Mouse (Mus musculus) hindbrain, embryonic 10.5 days (tissue): Measurements from ENCODE around the gene 1700080E11Rik. TPM values are rescaled to one million over a fixed set of nuclear protein-coding genes. Genes with fewer than 3 reads are reported as not detected.
A peak's percentile ranks its signal among the peaks of the same experiment; 100 is the strongest.
"Not testable (repeated sequence)": the region's sequence is repeated elsewhere in the genome, so short reads cannot be mapped to it uniquely, and the experiment has no call there.

Experiments
- DNase-seq: peaks from one replicate; pipeline ENCODE4 v3.0.0-alpha.2; 2017; ENCODE audit warnings: low spot score
- H3K27ac ChIP-seq: fragments of 300-500 bp; sonication (generic); 2 replicates; pipeline ENCODE4 v1.5.1; 2016; ENCODE audit warnings: mild to moderate bottlenecking, moderate library complexity
- H3K27me3 ChIP-seq: fragments of 300-500 bp; sonication (generic); 2 replicates; pipeline ENCODE4 v1.6.1; 2016; ENCODE audit warnings: mild to moderate bottlenecking; ENCODE audit not compliant: poor library complexity, insufficient read depth, severe bottlenecking
- H3K36me3 ChIP-seq: fragments of 300-500 bp; sonication (generic); 2 replicates; pipeline ENCODE4 v1.6.1; 2016; ENCODE audit warnings: mild to moderate bottlenecking, moderate library complexity
- H3K4me1 ChIP-seq: fragments of 300-500 bp; sonication (generic); replicated peaks from 2 replicates; pipeline ENCODE4 v1.6.1; 2016; ENCODE audit warnings: mild to moderate bottlenecking
- H3K4me3 ChIP-seq: fragments of 300-500 bp; sonication (generic); 2 replicates; pipeline ENCODE4 v1.5.1; 2016; ENCODE audit warnings: mild to moderate bottlenecking, moderate library complexity
- H3K9me3 ChIP-seq: fragments of 300-500 bp; sonication (generic); 2 replicates; pipeline ENCODE4 v1.6.1; 2016; ENCODE audit warnings: mild to moderate bottlenecking, moderate library complexity
- WGBS: fragments of 180-500 bp; shearing (Covaris S2); methylation state at CpG from one replicate; pipeline ENCODE4 v1.1.7; 2016; 5-methylcytosine and 5-hydroxymethylcytosine counted together
- polyA plus RNA-seq: library from polyadenylated mRNA; unstranded; fragments of >200 nt; fragmentation: Nextera tagmentation; extraction: Ambion mirVana; gene quantifications from 2 replicates; pipeline ENCODE4 v1.2.1, GENCODE M21; 2016

Gene 1700080E11Rik
- polyA plus RNA-seq, result not detected in 2 replicates

- no peak for DNase-seq
- Histone ChIP-seq H3K27me3 (no peaks in the 10 kb centered on the region), H3K4me3 (no peak within 1 kb of the TSS), H3K27ac (no peak within 1 kb of the TSS), H3K9me3 (no peaks in the 10 kb centered on the region), H3K4me1 (no peaks in the 10 kb centered on the region), H3K36me3 (no peaks in the 10 kb centered on the region)
- whole genome bisulfite sequencing, result 80% methylated on average over 6 of the region's 6 CpGs
These were observed at the start of gene 1700080E11Rik for GRCm38 (mm10) chr9:105144992-105145391. Gene 1700080E11Rik, minus strand, starts transcription at chr9:105145092.

DNA sequence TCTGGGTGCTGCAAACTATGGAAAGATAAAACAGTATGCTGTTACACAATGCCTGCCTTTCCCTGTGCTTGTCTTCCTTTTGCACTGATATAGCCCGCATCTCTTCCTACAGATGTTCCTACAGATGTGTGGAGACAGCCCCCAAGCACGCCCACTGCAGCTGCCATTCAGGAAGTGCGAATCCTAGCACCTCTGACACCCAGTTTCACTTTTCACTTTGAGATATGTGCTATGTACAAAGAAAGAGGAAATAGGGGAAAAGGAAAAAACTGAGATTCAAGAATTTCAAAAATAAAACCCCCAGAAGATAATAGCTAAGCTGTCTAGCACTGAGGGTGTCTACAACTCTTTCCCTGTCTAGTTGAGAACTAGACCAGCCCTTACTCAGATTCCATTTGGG, 41.8 kb upstream of the 1700080E11Rik start:
- Histone ChIP-seq H3K4me1 (no peaks in the 10 kb centered on the region), H3K9me3 (no peaks in the 10 kb centered on the region), H3K4me3 (no peak overlapping the region), H3K27ac (no peak overlapping the region), H3K36me3 (no peaks in the 10 kb centered on the region), H3K27me3 (no peaks in the 10 kb centered on the region)
- WGBS, result 90% methylated on average over 3 of the region's 3 CpGs
- no peak for DNase-seq

DNA sequence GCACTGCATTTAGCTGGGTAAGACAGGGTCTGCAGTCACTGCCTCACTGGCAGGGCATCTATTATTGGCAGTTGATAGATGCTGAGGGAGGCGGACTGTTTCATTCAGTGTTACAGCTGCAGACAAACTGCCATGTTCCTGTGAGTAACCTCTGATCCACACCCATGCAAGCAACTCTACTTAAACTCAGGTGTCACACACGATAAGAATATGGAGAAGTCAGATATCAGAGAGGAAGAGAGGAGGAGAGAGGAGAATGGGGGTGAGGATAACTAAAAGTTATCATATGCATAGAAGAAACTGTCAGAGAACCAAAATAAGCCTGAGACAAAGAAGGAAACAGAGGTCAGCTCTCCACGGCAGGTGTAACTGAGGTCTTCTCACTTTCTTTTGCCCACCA, 37.5 kb upstream of the 1700080E11Rik start:
- no peaks in the 10 kb centered on the region for H3K4me1 ChIP-seq
- no peak for DNase-seq
- no peaks in the 10 kb centered on the region for H3K36me3 ChIP-seq
- no peak overlapping the region for H3K4me3 ChIP-seq
- H3K27me3 ChIP-seq, result no peaks in the 10 kb centered on the region
- 95% methylated on average over 3 of the region's 3 CpGs for WGBS
- H3K27ac ChIP-seq, result no peak overlapping the region
- no peaks in the 10 kb centered on the region for H3K9me3 ChIP-seq

- no peaks in the 10 kb centered on the region for H3K36me3 ChIP-seq
- 81% methylated on average over 6 of the region's 6 CpGs for WGBS
- H3K4me1 ChIP-seq, result no peaks in the 10 kb centered on the region
- no peaks in the 10 kb centered on the region for H3K9me3 ChIP-seq
- no peaks in the 10 kb centered on the region for H3K27me3 ChIP-seq
- no peak overlapping the region for H3K27ac ChIP-seq
- DNase-seq, result no peak
- no peak overlapping the region for H3K4me3 ChIP-seq
These were observed 5.7 kb downstream of the 1700080E11Rik start for GRCm38 (mm10) chr9:105139204-105139603.

DNA sequence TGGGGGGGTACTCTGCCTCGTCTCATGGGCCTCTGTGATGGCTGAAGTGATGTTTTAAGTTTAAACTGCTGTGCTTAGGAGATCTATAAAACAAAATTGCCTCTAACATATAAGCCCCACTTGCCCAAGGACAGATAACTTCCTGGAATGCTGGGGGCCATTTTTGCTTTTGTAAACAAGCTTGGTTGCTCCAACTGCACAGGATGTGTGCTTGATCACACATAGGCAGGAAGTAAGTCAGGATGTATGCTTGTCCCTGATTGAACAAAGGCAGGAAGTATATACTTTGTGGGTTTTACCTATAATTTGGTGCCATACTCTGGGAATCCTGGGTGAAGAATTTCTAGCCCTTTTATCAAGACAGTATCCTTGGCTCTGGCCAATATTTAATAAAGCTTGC, 8.5 kb downstream of the 1700080E11Rik start:
- H3K27me3 ChIP-seq, result no peaks in the 10 kb centered on the region
- peaks cover 6% of the 10 kb centered on the region for H3K4me1 ChIP-seq
- no peak for DNase-seq
- H3K4me3 ChIP-seq, result no peak overlapping the region
- no peak overlapping the region for H3K27ac ChIP-seq
- H3K9me3 ChIP-seq, result no peaks in the 10 kb centered on the region
- no peaks in the 10 kb centered on the region for H3K36me3 ChIP-seq
- WGBS, result 37% methylated on average over 1 of the region's 1 CpGs

DNA sequence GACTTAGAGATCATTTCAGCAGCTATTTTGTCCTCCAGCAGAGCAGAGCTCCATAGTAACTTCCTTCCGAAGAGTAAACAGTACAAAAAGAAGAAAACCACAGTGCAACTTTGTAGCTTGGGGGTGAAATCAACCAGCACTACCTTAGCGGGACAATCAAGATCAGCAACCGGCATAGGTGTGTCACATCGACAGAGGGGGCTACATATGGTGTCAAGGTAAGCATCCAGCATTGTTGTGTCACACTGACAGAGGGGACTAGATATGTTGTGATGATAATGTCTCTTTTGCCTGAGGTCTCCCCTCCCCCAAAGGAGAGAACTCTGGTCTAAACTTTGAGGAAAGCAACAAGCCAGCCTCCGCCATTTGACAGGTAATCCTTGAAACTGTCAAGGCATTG, 10.4 kb downstream of the 1700080E11Rik start:
- Histone ChIP-seq H3K36me3 (no peaks in the 10 kb centered on the region), H3K4me1 (peaks cover 22% of the 10 kb centered on the region), H3K27ac (no peak overlapping the region), H3K9me3 (no peaks in the 10 kb centered on the region), H3K4me3 (no peak overlapping the region), H3K27me3 (no peaks in the 10 kb centered on the region)
- DNase-seq, result no peak
- 90% methylated on average over 5 of the region's 5 CpGs for WGBS

DNA sequence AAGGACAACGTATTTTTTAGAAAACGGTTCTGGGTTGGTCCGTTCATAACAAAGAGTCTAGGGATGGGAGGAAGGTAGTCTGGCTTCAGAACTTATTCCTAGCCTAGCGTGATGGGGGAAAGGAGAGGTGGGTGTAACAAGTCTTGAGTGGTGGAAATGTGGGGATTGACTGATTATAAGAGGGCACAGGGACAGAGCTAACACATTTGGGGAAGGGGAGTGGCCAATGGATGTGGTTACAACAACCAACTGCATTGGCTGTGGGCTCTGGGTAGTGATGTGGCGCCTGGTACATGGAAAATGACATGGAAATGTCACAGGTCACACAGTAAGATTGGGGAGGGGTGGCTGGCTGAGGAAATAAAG, 12.9 kb downstream of the 1700080E11Rik start:
- peak overlapping the region; percentile 92 for H3K27ac ChIP-seq
- no peaks in the 10 kb centered on the region for H3K9me3 ChIP-seq
- 26% methylated on average over 5 of the region's 5 CpGs for WGBS
- H3K4me3 ChIP-seq, result peak overlapping the region; percentile 81
- no peak for DNase-seq
- no peaks in the 10 kb centered on the region for H3K27me3 ChIP-seq
- no peaks in the 10 kb centered on the region for H3K36me3 ChIP-seq
- peaks cover 22% of the 10 kb centered on the region for H3K4me1 ChIP-seq

DNA sequence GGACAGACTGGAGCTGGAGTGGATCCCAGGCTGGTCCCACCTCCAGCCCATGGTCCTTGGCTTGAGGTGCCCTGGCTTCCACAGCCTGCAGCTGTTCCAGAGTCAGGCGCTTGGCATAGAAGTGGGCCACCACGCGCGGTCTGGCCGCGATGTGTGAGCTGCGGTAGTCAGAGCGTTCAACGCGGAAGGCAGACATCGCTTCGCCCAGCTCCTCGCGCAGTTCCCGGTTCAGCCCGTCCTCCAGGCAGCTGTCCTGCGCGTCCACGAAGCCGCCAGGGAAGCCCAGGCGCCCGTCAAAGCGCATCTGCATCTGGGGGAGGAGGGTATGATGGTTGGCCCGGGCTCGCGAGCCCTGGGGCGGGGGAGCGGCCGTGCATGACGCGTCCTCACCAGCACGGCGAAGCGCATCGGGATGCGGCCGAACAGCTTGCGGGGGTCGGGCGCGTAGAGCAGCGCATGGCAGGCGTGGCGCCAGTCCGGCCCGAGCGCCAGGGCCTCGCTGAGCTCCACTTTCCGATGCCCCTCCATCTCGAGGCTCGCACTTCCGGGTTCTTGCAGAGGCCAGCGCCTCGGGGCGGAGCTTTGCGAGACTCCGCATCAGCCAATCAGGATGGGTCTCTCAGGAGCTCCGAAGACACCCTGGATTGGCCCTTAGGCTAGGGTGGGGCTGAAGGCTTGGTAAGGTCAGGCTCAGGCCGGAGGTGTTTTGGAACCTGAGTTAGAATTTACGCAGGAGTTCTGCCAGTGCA, 13.5 kb downstream of the 1700080E11Rik start, which contains the start of gene Nudt16:
Gene Nudt16 (minus strand): TSS at position 572 of the 749 bp plus-strand sequence.
- Histone ChIP-seq H3K9me3 (no peaks in the 10 kb centered on the region), H3K4me1 (peaks cover 22% of the 10 kb centered on the region), H3K36me3 (no peaks in the 10 kb centered on the region), H3K27me3 (no peaks in the 10 kb centered on the region), H3K27ac (peak within 1 kb of the TSS; percentile 92), H3K4me3 (peak within 1 kb of the TSS; percentile 81)
- DNase-seq, result peak; percentile 92
- WGBS, result under 1% methylated on average over 60 of the region's 60 CpGs

DNA sequence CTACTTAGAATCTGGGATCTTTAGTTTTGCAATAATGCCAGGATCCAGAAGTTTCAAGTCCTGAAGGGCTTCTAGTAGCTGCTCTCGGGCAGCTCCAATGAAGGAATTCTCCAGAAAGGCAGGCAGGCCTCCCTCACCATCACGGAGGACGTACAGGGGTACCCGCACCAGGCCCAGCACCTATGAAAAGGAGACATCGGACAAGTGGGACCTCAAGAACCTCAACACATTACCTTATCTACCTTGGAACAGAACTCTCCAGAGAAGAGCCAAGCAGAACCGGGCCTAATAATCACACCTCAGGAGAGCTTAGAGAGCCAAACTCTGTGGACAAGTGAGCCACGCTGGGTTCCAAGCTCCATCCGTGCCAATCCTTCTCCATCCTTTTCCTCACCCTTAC, 14.6 kb downstream of the 1700080E11Rik start:
- H3K4me1 ChIP-seq, result peaks cover 22% of the 10 kb centered on the region
- H3K4me3 ChIP-seq, result peak overlapping the region; percentile 81; the same call in 1 of the 2 replicates
- 90% methylated on average over 8 of the region's 8 CpGs for WGBS
- H3K27ac ChIP-seq, result no peak overlapping the region
- H3K27me3 ChIP-seq, result no peaks in the 10 kb centered on the region
- H3K9me3 ChIP-seq, result no peaks in the 10 kb centered on the region
- H3K36me3 ChIP-seq, result no peaks in the 10 kb centered on the region
- DNase-seq, result no peak

- not testable (repeated sequence) for H3K4me1 ChIP-seq, H3K9me3 ChIP-seq, H3K27ac ChIP-seq, DNase-seq, H3K4me3 ChIP-seq, H3K36me3 ChIP-seq, H3K27me3 ChIP-seq
- 85% methylated on average over 3 of the region's 3 CpGs for WGBS
These were observed 19.7 kb downstream of the 1700080E11Rik start for GRCm38 (mm10) chr9:105125206-105125605.

GRCm38 (mm10) chr9:105103893-105104292, 41.0 kb downstream of the 1700080E11Rik start:
- Histone ChIP-seq H3K4me3 (no peak overlapping the region), H3K27ac (no peak overlapping the region), H3K4me1 (no peaks in the 10 kb centered on the region), H3K36me3 (no peaks in the 10 kb centered on the region), H3K27me3 (no peaks in the 10 kb centered on the region), H3K9me3 (no peaks in the 10 kb centered on the region)
- DNase-seq, result no peak
- whole genome bisulfite sequencing, result 80% methylated on average over 5 of the region's 5 CpGs

- Histone ChIP-seq H3K9me3 (no peaks in the 10 kb centered on the region), H3K27me3 (no peaks in the 10 kb centered on the region), H3K4me3 (no peak overlapping the region), H3K4me1 (no peaks in the 10 kb centered on the region), H3K27ac (no peak overlapping the region), H3K36me3 (no peaks in the 10 kb centered on the region)
- no peak for DNase-seq
- 73% methylated on average over 1 of the region's 1 CpGs for WGBS
These were observed 43.0 kb downstream of the 1700080E11Rik start for GRCm38 (mm10) chr9:105101911-105102310.

GRCm38 (mm10) chr9:105100807-105101570, 43.9 kb downstream of the 1700080E11Rik start:
- no peak for DNase-seq
- no peaks in the 10 kb centered on the region for H3K27me3 ChIP-seq
- H3K9me3 ChIP-seq, result no peaks in the 10 kb centered on the region
- WGBS, result 70% methylated on average over 15 of the region's 15 CpGs
- H3K36me3 ChIP-seq, result no peaks in the 10 kb centered on the region
- H3K4me1 ChIP-seq, result no peaks in the 10 kb centered on the region
- no peak overlapping the region for H3K4me3 ChIP-seq
- no peak overlapping the region for H3K27ac ChIP-seq
